Mouse (Mus musculus): ENCODE results near the gene Lrrc71. TPM values are rescaled to one million over a fixed set of nuclear protein-coding genes. Genes with fewer than 3 reads are reported as not detected.

Gene Lrrc71
- polyA plus RNA-seq (2015; fragmentation: Nextera tagmentation; extraction: Ambion mirVana) = 0.34 and 0.99 TPM in 2 replicates

GRCm38 (mm10) chr3:87748431-87748830, at the start of gene Lrrc71:
Gene Lrrc71 (minus strand): TSS chr3:87748625.
- H3K4me3 ChIP-seq = no peak within 1 kb of the TSS
- no peaks in the 10 kb centered on the region for H3K9me3 ChIP-seq
- ATAC-seq (ENCODE audit: insufficient number of reproducible peaks, insufficient read depth, low FRiP score, low TSS enrichment, low read depth) = no peak
- peaks cover 11% of the 10 kb centered on the region; the same call in 1 of the 2 replicates for H3K36me3 ChIP-seq
- no peak within 1 kb of the TSS for H3K4me2 ChIP-seq
- no peaks in the 10 kb centered on the region; the same call in 1 of the 2 replicates for H3K27me3 ChIP-seq
- H3K9ac ChIP-seq = no peak within 1 kb of the TSS
- no peak within 1 kb of the TSS for H3K27ac ChIP-seq
- H3K4me1 ChIP-seq = peaks cover 17% of the 10 kb centered on the region
- 44% methylated on average over 13 of the region's 13 CpGs for WGBS

DNA sequence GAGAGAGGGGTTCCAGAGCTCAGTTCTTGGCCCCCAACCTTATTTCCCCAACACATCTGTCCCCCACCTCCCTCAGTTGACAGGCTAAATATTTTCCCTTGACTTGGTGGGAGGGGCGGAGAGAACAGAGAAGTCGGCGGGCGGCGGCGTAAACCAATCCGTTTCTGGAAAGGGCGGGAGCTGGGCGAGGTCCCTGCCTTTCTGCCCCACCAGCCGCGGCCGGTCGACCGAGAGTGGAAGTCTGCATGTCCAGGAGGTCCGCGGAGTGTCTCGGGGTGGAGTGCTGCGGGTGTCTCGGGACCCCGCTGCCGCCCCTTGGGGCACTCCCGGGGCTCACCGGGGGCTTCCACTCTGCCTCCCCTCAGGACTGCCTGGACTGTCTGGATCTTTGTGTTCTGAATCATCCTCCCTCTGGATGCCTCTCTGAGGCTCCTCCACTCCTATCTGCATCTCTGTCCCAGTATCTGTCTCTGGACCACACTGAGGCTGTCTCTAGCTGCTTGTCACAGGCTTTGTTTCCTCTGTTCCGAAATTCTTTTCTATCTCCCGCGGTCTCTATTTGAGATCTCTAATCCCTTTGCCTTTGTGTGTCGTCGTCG, 48.4 kb upstream of the Lrrc71 start, which contains the start of gene Insrr:
TSS of gene Insrr (plus strand) at position 216 of the 599 bp plus-strand sequence.
- Histone ChIP-seq H3K4me3 (peak within 1 kb of the TSS; percentile 45), H3K36me3 (no peaks in the 10 kb centered on the region), H3K9ac (peak within 1 kb of the TSS; percentile 66), H3K4me2 (peak within 1 kb of the TSS; percentile 81), H3K27me3 (peaks cover 100% of the 10 kb centered on the region), H3K27ac (no peak within 1 kb of the TSS), H3K4me1 (peaks cover 41% of the 10 kb centered on the region), H3K9me3 (no peaks in the 10 kb centered on the region)
- 1% methylated on average over 28 of the region's 29 CpGs for WGBS
- no peak for ATAC-seq (ENCODE audit: insufficient number of reproducible peaks, insufficient read depth, low FRiP score, low TSS enrichment, low read depth)

DNA sequence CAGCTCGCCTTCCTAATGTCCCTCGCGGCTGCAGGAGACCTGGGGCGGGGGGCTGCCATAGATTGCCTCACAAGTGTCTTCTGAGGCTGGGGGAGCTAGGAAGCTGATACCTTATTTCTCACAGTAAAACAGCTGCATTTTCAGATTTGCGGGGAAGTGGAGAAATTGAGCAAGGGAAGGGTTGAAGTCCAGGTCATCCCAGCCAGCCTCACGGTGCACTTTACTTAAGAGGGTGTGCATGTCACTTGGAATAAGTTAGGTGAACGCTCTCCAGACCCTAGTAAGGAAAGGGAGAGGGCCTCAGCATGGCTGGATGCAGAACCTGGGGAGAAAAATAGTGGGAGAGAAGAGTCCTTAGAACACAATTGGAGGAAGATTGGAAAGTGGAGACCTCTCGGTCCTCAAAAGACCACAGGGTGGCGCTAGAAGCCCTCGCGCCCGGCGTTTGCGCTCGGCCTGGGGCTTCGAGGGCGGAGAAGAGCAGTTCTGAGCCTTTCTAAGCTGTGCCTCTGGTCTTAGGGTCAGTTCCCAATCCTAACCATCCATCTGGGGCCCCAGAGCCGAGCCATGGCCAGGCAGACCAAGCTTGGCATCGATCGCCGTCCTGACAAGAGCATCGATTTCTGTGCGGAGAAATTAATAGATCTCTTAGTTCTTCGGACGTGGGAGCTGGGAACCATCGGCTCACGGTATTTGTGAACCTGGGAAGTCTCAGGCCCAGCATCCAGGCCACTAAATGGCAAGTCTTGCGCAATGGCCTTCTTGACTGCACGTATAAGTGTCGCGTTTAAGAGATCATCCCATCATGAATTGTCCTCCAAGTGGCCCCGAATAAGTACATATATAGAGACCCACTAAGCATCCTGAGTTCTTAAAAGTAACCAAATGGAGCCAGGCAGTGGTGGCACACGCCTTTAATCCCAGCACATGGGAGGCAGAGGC, 47.2 kb upstream of the Lrrc71 start:
- H3K9ac ChIP-seq = peak overlapping the region; percentile 65
- H3K27ac ChIP-seq = no peak overlapping the region
- ATAC-seq (ENCODE audit: insufficient number of reproducible peaks, insufficient read depth, low FRiP score, low TSS enrichment, low read depth) = no peak
- H3K27me3 ChIP-seq = peaks cover 100% of the 10 kb centered on the region
- H3K4me1 ChIP-seq = peaks cover 41% of the 10 kb centered on the region
- H3K4me3 ChIP-seq = peak overlapping the region; percentile 40
- 15% methylated on average over 33 of the region's 33 CpGs for WGBS
- peak overlapping the region; percentile 67 for H3K4me2 ChIP-seq
- H3K36me3 ChIP-seq = no peaks in the 10 kb centered on the region
- no peaks in the 10 kb centered on the region for H3K9me3 ChIP-seq

DNA sequence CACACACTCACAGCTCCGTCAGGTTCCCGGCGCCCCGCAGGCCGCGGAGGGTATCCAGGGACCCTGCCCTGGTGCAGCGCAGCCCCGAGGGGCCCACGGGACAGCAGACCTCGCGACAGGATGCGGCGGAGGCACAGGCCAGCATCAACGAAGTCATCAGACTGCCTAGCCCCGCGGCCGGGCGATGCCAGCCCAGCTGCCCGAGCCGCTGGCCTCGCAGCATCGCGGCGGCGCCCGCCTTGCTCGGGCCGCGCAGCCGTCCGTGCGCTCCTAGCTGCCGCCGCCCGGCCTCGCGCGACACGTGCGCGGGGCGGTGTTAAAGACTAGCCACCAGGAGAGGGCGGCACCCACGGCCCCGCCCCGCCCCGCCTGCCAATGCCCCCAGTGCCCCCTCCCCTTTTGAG, 46.5 kb upstream of the Lrrc71 start, which contains the start of gene Ntrk1:
TSS of gene Ntrk1 (minus strand) at position 241 of the 404 bp plus-strand sequence.
- no peaks in the 10 kb centered on the region for H3K9me3 ChIP-seq
- H3K27ac ChIP-seq = no peak within 1 kb of the TSS
- ATAC-seq (ENCODE audit: insufficient number of reproducible peaks, insufficient read depth, low FRiP score, low TSS enrichment, low read depth) = no peak
- H3K36me3 ChIP-seq = no peaks in the 10 kb centered on the region
- H3K4me2 ChIP-seq = peak within 1 kb of the TSS; percentile 67
- peak within 1 kb of the TSS; percentile 40 for H3K4me3 ChIP-seq
- peaks cover 100% of the 10 kb centered on the region for H3K27me3 ChIP-seq
- peak within 1 kb of the TSS; percentile 65 for H3K9ac ChIP-seq
- H3K4me1 ChIP-seq = peaks cover 42% of the 10 kb centered on the region
- WGBS = under 1% methylated on average over 47 of the region's 47 CpGs

GRCm38 (mm10) chr3:87789768-87790167, 41.3 kb upstream of the Lrrc71 start:
- peaks cover 55% of the 10 kb centered on the region for H3K27me3 ChIP-seq
- ATAC-seq (ENCODE audit: insufficient number of reproducible peaks, insufficient read depth, low FRiP score, low TSS enrichment, low read depth) = no peak
- no peak overlapping the region for H3K9ac ChIP-seq
- H3K4me1 ChIP-seq = peaks cover 30% of the 10 kb centered on the region
- no peak overlapping the region for H3K4me3 ChIP-seq
- 16% methylated on average over 5 of the region's 5 CpGs for WGBS
- no peak overlapping the region for H3K27ac ChIP-seq
- no peaks in the 10 kb centered on the region for H3K36me3 ChIP-seq
- no peaks in the 10 kb centered on the region for H3K9me3 ChIP-seq
- no peak overlapping the region for H3K4me2 ChIP-seq

- peaks cover 50% of the 10 kb centered on the region for H3K27me3 ChIP-seq
- no peak overlapping the region for H3K4me2 ChIP-seq
- H3K4me3 ChIP-seq = no peak overlapping the region
- ATAC-seq (ENCODE audit: insufficient number of reproducible peaks, insufficient read depth, low FRiP score, low TSS enrichment, low read depth) = no peak
- H3K9ac ChIP-seq = no peak overlapping the region
- H3K27ac ChIP-seq = no peak overlapping the region
- H3K4me1 ChIP-seq = peaks cover 29% of the 10 kb centered on the region
- no peaks in the 10 kb centered on the region for H3K9me3 ChIP-seq
- H3K36me3 ChIP-seq = no peaks in the 10 kb centered on the region
- WGBS = 36% methylated on average over 1 of the region's 1 CpGs
Measured at GRCm38 (mm10) chr3:87789248-87789647, 40.8 kb upstream of the Lrrc71 start.

DNA sequence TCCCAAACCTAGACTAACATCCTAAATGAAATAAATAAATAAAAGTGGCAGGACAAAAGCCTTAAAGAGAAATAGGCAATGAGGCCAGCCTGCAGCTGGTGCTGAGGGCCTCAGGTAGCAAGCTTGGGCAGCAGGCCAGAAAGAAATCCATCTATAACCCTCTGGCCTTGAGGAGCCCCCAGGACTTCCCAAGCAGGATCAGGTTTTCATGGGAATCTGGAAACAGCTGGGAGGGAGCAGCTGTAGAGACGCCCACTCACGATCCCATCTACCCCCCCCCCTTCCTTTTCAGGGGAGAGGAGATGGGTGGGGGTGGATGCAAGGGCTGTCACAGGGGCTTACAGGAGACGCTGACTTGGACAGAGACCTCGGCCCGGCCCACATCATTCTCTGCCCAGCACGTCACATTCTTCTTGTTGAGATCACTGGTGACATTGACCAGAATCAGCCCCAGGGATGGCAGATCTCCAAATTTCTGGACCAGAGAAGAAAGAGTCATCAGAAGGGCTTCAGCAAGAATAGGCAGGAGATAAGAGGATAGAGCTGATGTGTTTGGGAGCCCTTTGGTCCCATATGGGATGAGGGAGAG, 37.3 kb upstream of the Lrrc71 start:
- 47% methylated on average over 6 of the region's 6 CpGs for WGBS
- H3K4me2 ChIP-seq = no peak overlapping the region
- no peak overlapping the region for H3K27ac ChIP-seq
- no peak overlapping the region for H3K4me3 ChIP-seq
- no peaks in the 10 kb centered on the region for H3K9me3 ChIP-seq
- peaks cover 14% of the 10 kb centered on the region for H3K27me3 ChIP-seq
- no peak overlapping the region for H3K9ac ChIP-seq
- peak; percentile 22; the same call in 1 of the 2 replicates for ATAC-seq (ENCODE audit: insufficient number of reproducible peaks, insufficient read depth, low FRiP score, low TSS enrichment, low read depth)
- no peaks in the 10 kb centered on the region for H3K36me3 ChIP-seq
- peaks cover 29% of the 10 kb centered on the region for H3K4me1 ChIP-seq

DNA sequence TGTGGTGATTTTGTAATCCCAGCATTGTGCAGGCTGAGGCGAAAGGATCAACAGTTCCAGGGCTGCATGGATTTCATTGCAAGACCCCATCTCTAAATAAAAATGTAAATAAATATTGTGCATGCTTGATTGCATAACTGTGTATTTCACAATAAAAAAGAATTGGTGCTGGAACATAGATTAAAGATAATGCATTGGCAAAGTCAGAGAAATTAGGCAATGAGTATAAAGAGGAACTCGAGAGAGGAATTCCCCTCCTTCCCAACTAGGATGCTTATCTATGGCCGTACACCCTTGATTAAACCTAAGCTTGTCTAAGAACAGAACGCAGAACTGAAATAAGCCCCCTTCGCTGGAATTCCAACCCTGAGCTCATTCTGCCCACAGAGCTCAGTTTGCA, 36.7 kb upstream of the Lrrc71 start:
- no peaks in the 10 kb centered on the region for H3K9me3 ChIP-seq
- WGBS = 66% methylated on average over 5 of the region's 5 CpGs
- no peak overlapping the region for H3K9ac ChIP-seq
- H3K4me3 ChIP-seq = no peak overlapping the region
- no peak overlapping the region for H3K4me2 ChIP-seq
- H3K27me3 ChIP-seq = peaks cover 12% of the 10 kb centered on the region
- no peak for ATAC-seq (ENCODE audit: insufficient number of reproducible peaks, insufficient read depth, low FRiP score, low TSS enrichment, low read depth)
- no peak overlapping the region; the same call in 1 of the 2 replicates for H3K27ac ChIP-seq
- H3K4me1 ChIP-seq = peaks cover 29% of the 10 kb centered on the region
- H3K36me3 ChIP-seq = no peaks in the 10 kb centered on the region

DNA sequence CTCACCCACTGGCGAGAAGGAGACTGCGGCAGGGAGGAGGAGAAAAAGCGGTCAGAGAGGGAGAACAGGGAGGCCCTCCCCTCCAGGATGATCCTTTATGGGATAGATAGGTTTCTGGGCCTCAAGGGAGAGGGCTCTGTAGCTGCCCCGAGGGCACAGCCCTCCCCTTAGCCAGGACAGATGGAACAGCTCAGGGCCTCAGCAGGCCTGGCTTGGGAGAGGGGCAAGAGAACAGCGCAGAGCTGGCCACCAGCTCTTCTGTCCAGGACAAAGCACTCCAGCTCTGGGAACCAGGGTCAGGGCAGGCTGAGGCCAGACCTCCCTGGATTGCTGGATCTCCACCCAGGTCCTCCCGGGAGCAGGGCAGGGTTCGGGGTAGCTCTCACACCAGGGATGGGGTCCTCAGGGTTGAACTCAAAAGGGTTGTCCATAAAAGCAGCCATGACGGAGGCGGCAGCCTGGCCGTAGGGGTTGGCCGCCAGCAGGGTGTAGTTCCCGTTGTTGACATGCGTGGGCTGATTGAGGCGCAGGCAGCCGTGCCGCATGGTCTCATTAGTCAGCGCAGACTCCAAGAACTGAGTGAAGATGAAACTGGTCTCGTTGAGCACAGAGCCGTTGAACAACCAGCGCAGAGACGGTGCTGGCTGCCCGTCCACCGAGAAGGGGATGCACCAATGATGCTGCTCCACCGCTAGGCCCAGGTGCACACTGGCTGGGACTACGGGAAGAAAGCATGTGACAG, 35.0 kb upstream of the Lrrc71 start:
- H3K36me3 ChIP-seq = no peaks in the 10 kb centered on the region

DNA sequence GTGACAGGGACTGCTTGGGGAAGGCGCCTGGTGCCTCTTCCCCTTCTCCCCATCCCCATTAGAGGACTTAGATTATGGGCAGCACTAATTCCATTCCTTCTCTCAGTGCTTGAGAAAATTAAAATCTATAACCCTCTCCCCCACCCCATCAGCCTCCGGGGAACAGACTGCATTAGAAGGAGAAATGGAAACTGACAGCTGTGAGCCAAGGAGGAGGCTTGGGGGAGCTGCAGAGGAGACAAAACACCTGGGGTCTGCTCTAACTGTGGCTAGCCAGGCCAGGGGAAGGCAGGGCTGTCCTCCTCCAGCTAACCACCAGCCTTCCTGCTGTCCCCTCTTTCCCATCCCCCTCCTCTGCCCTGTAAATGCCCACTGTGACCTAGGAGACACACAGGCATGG, 30.7 kb upstream of the Lrrc71 start:
- H3K27me3 ChIP-seq = peaks cover 50% of the 10 kb centered on the region
- no peaks in the 10 kb centered on the region for H3K9me3 ChIP-seq
- H3K4me1 ChIP-seq = peaks cover 14% of the 10 kb centered on the region
- WGBS = 25% methylated on average over 2 of the region's 2 CpGs
- no peak overlapping the region for H3K9ac ChIP-seq
- no peak overlapping the region for H3K4me3 ChIP-seq
- no peaks in the 10 kb centered on the region for H3K36me3 ChIP-seq
- ATAC-seq (ENCODE audit: insufficient number of reproducible peaks, insufficient read depth, low FRiP score, low TSS enrichment, low read depth) = no peak
- no peak overlapping the region for H3K27ac ChIP-seq
- 0 out of 2 replicates have a peak overlapping the region, but pooled peaks have one; percentile 42 for H3K4me2 ChIP-seq

More for the DNA sequence above, 35.0 kb upstream of the Lrrc71 start:
- Histone ChIP-seq H3K9me3 (no peaks in the 10 kb centered on the region), H3K9ac (no peak overlapping the region), H3K4me3 (no peak overlapping the region), H3K27ac (no peak overlapping the region), H3K4me2 (no peak overlapping the region), H3K4me1 (peaks cover 26% of the 10 kb centered on the region), H3K27me3 (peaks cover 21% of the 10 kb centered on the region)
- 88% methylated on average over 25 of the region's 25 CpGs for WGBS
- no peak for ATAC-seq (ENCODE audit: insufficient number of reproducible peaks, insufficient read depth, low FRiP score, low TSS enrichment, low read depth)

- peaks cover 50% of the 10 kb centered on the region for H3K27me3 ChIP-seq
- H3K4me2 ChIP-seq = peak overlapping the region; percentile 42
- 56% methylated on average over 23 of the region's 23 CpGs for WGBS
- H3K4me1 ChIP-seq = peaks cover 14% of the 10 kb centered on the region
- no peaks in the 10 kb centered on the region for H3K36me3 ChIP-seq
- no peaks in the 10 kb centered on the region for H3K9me3 ChIP-seq
- no peak overlapping the region for H3K4me3 ChIP-seq
- no peak overlapping the region for H3K27ac ChIP-seq
- no peak for ATAC-seq (ENCODE audit: insufficient number of reproducible peaks, insufficient read depth, low FRiP score, low TSS enrichment, low read depth)
- H3K9ac ChIP-seq = peak overlapping the region; percentile 7; the same call in 1 of the 2 replicates
Measured at GRCm38 (mm10) chr3:87778283-87778682, 29.9 kb upstream of the Lrrc71 start.

Data from embryonic facial prominence, embryonic 13.5 days (tissue).